Mouse (Mus musculus) limb, embryonic 11.5 days (tissue): ENCODE measurements around the gene Slc35a2. TPM values are rescaled to one million over a fixed set of nuclear protein-coding genes. Genes with fewer than 3 reads are reported as not detected.

ENCODE experiments used
- ATAC-seq: fragments of 200-750 bp; cut with Nextera tagmentation; 2 replicates; pipeline ENCODE4 v1.8.0; 2017; ENCODE audit warnings: low read depth; ENCODE audit not compliant: insufficient number of reproducible peaks, low FRiP score, low TSS enrichment
- DNase-seq: peaks from one replicate; pipeline ENCODE4 v3.0.0-alpha.2; 2015; ENCODE audit warnings: low spot score
- H3K27ac ChIP-seq: fragments of 300-500 bp; sonication (generic); replicated peaks from 2 replicates; pipeline ENCODE4 v1.5.1; 2014; ENCODE audit warnings: low read depth, mild to moderate bottlenecking, low read length
- H3K27me3 ChIP-seq: fragments of 300-500 bp; sonication (generic); 2 replicates; pipeline ENCODE4 v1.6.1; 2014; ENCODE audit warnings: mild to moderate bottlenecking, low read length, mixed read lengths; ENCODE audit not compliant: control insufficient read depth, insufficient read depth
- H3K36me3 ChIP-seq: fragments of 300-500 bp; sonication (generic); 2 replicates; pipeline ENCODE4 v1.6.1; 2014; ENCODE audit warnings: mild to moderate bottlenecking, low read length, moderate library complexity, mixed read lengths; ENCODE audit not compliant: control insufficient read depth, insufficient read depth
- H3K4me1 ChIP-seq: fragments of 300-500 bp; sonication (generic); 2 replicates; pipeline ENCODE4 v1.6.1; 2014; ENCODE audit warnings: low read length, mixed read lengths; ENCODE audit not compliant: control insufficient read depth, insufficient read depth
- H3K4me2 ChIP-seq: fragments of 300-500 bp; sonication (generic); 2 replicates; pipeline ENCODE4 v1.6.1; 2014; ENCODE audit warnings: low read depth, mild to moderate bottlenecking, moderate library complexity; ENCODE audit not compliant: severe bottlenecking
- H3K4me3 ChIP-seq: fragments of 300-500 bp; sonication (generic); 2 replicates; pipeline ENCODE4 v1.5.1; 2014; ENCODE audit warnings: low read depth, low read length
- H3K9ac ChIP-seq: fragments of 300-500 bp; sonication (generic); 2 replicates; pipeline ENCODE4 v1.6.1; 2014; ENCODE audit warnings: mild to moderate bottlenecking, low read length
- H3K9me3 ChIP-seq: fragments of 300-500 bp; sonication (generic); 2 replicates; pipeline ENCODE4 v1.6.1; 2016; ENCODE audit warnings: low read length; ENCODE audit not compliant: control insufficient read depth
- WGBS: fragments of 180-500 bp; shearing (Covaris S2); extraction: QIAGEN DNeasy Blood & Tissue Kit; methylation state at CpG from one replicate; pipeline ENCODE4 v1.1.7; 2014; 5-methylcytosine and 5-hydroxymethylcytosine counted together
- polyA plus RNA-seq: library from polyadenylated mRNA; unstranded; fragments of >200 nt; fragmentation: Nextera tagmentation; extraction: Ambion mirVana; gene quantifications from 2 replicates; pipeline ENCODE4 v1.2.1, GENCODE M21; 2014

Gene Slc35a2
- polyA plus RNA-seq, 1 experiment from 2014 or later, result 11.4 TPM

- Histone ChIP-seq H3K4me1 (no peaks in the 10 kb centered on the region), H3K9ac (no peak overlapping the region), H3K27ac (no peak overlapping the region), H3K36me3 (no peaks in the 10 kb centered on the region), H3K27me3 (no peaks in the 10 kb centered on the region), H3K4me3 (no peak overlapping the region), H3K4me2 (no peak overlapping the region), H3K9me3 (no peaks in the 10 kb centered on the region)
- DNase-seq (no peak), ATAC-seq (no peak)
- WGBS, result 79% methylated on average over 1 of the region's 1 CpGs
Observed at GRCm38 (mm10) chrX:7863181-7863580, 20.6 kb upstream of the Slc35a2 start.

GRCm38 (mm10) chrX:7864551-7864950 is 19.3 kb upstream of the Slc35a2 start:
- WGBS, result 86% methylated on average over 3 of the region's 3 CpGs
- H3K4me3 ChIP-seq, result no peak overlapping the region
- H3K9ac ChIP-seq, result no peak overlapping the region
- no peak for ATAC-seq
- H3K27me3 ChIP-seq, result no peaks in the 10 kb centered on the region
- H3K4me2 ChIP-seq, result no peak overlapping the region
- H3K4me1 ChIP-seq, result no peaks in the 10 kb centered on the region
- no peaks in the 10 kb centered on the region for H3K9me3 ChIP-seq
- H3K36me3 ChIP-seq, result no peaks in the 10 kb centered on the region
- no peak for DNase-seq
- H3K27ac ChIP-seq, result no peak overlapping the region

DNA sequence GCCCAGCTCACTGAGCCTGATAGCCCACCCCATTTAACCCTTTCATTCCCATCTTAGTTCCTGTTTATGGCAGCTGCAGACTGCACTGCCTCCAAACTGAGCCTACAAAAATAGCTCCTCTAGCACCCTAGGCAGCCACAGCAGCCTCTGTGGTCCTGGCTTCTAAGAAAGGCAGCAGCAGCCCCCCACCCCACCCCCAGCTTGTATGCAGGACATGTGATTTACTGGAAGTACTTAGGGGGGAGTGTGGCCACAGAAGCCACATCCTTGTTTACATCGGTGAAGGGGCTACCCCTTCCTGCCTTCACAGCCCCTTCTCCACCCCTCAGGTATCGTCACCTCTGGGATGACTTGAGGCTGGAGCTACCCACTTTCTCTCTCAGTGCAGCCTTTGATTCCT is 18.5 kb upstream of the Slc35a2 start:
- H3K36me3 ChIP-seq, result no peaks in the 10 kb centered on the region
- H3K4me2 ChIP-seq, result no peak overlapping the region
- H3K9me3 ChIP-seq, result no peaks in the 10 kb centered on the region
- no peak overlapping the region for H3K9ac ChIP-seq
- 70% methylated on average over 2 of the region's 2 CpGs for WGBS
- H3K27ac ChIP-seq, result no peak overlapping the region
- H3K27me3 ChIP-seq, result no peaks in the 10 kb centered on the region
- no peak overlapping the region for H3K4me3 ChIP-seq
- ATAC-seq (no peak), DNase-seq (no peak)
- H3K4me1 ChIP-seq, result no peaks in the 10 kb centered on the region

DNA sequence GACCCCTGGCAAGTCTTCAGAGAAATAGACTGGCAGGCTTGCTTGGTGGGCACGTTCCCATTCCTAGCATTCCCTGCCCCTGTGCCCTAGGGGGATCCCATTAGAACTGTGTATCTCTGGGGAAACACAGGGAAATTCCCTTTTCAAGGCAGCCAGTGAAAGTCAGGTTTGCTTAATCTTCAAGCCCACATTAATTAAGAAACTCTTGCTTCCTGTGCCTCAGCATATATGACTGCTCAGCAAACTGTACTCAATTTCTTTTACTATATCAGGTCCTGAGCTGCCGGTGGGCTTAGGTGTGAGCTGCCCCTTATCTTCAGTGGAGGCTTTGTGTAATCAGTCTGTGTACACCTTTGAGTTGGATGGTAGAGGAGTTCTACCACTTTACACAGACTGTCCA is 18.0 kb upstream of the Slc35a2 start:
- ATAC-seq (no peak), DNase-seq (no peak)
- Histone ChIP-seq H3K4me1 (no peaks in the 10 kb centered on the region), H3K27me3 (no peaks in the 10 kb centered on the region), H3K9me3 (no peaks in the 10 kb centered on the region), H3K9ac (no peak overlapping the region), H3K4me3 (no peak overlapping the region), H3K27ac (no peak overlapping the region), H3K4me2 (no peak overlapping the region), H3K36me3 (no peaks in the 10 kb centered on the region)
- WGBS, result 71% methylated on average over 2 of the region's 2 CpGs

DNA sequence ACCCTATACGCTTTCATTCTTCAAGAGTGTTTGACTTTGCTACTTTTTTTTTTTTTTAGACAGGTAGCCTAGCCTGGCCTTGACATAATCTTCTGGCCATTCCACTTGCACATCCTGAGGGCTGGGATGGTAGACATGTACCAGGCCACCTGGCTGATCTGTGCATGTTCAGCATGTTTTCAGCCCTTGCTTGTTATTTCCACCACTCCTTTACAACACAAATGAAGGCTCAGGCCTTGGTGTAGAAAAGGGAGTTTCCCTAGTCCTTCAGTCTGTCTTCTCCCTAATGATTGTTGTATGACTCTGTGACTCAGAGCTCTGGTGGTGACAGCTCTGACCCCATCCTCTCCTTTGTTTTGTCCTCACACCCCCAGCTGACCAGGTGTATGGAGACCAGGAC is 16.7 kb upstream of the Slc35a2 start:
- no peaks in the 10 kb centered on the region for H3K9me3 ChIP-seq
- no peaks in the 10 kb centered on the region for H3K27me3 ChIP-seq
- DNase-seq (no peak), ATAC-seq (no peak)
- no peak overlapping the region for H3K27ac ChIP-seq
- 100% methylated on average over 1 of the region's 1 CpGs for WGBS
- no peak overlapping the region for H3K4me2 ChIP-seq
- H3K9ac ChIP-seq, result no peak overlapping the region
- no peak overlapping the region for H3K4me3 ChIP-seq
- H3K4me1 ChIP-seq, result no peaks in the 10 kb centered on the region
- H3K36me3 ChIP-seq, result no peaks in the 10 kb centered on the region

- no peak for DNase-seq
- Histone ChIP-seq H3K27me3 (no peaks in the 10 kb centered on the region), H3K4me3 (no peak overlapping the region), H3K4me2 (no peak overlapping the region), H3K9ac (no peak overlapping the region), H3K4me1 (no peaks in the 10 kb centered on the region), H3K27ac (no peak overlapping the region), H3K36me3 (no peaks in the 10 kb centered on the region), H3K9me3 (no peaks in the 10 kb centered on the region)
- 73% methylated on average over 2 of the region's 2 CpGs for WGBS
- ATAC-seq, result no peak
Observed at GRCm38 (mm10) chrX:7868506-7868905, 15.3 kb upstream of the Slc35a2 start.

- H3K9ac ChIP-seq, result no peak overlapping the region
- no peak overlapping the region for H3K4me3 ChIP-seq
- H3K36me3 ChIP-seq, result no peaks in the 10 kb centered on the region; the same call in 1 of the 2 replicates
- no peak overlapping the region for H3K4me2 ChIP-seq
- DNase-seq, result no peak
- no peak for ATAC-seq
- 43% methylated on average over 3 of the region's 3 CpGs for WGBS
- H3K4me1 ChIP-seq, result no peaks in the 10 kb centered on the region
- no peaks in the 10 kb centered on the region for H3K9me3 ChIP-seq
- no peaks in the 10 kb centered on the region for H3K27me3 ChIP-seq
- H3K27ac ChIP-seq, result no peak overlapping the region
Observed at GRCm38 (mm10) chrX:7869826-7870225, 14.0 kb upstream of the Slc35a2 start.

- peak; percentile 78 for ATAC-seq
- Histone ChIP-seq H3K27me3 (no peaks in the 10 kb centered on the region), H3K4me1 (no peaks in the 10 kb centered on the region), H3K9me3 (no peaks in the 10 kb centered on the region), H3K9ac (peak within 1 kb of the TSS; percentile 47; the same call in 1 of the 2 replicates), H3K4me3 (peak within 1 kb of the TSS; percentile 37), H3K27ac (no peak within 1 kb of the TSS), H3K4me2 (peak within 1 kb of the TSS; percentile 85), H3K36me3 (no peaks in the 10 kb centered on the region; the same call in 1 of the 2 replicates)
- 9% methylated on average over 38 of the region's 38 CpGs for WGBS
- DNase-seq, result peak; percentile 80
Observed at GRCm38 (mm10) chrX:7878007-7878419, 5.8 kb upstream of the Slc35a2 start, which contains the start of gene Pim2. Gene Pim2, plus strand, starts transcription at chrX:7878262.

GRCm38 (mm10) chrX:7878495-7878894 is 5.3 kb upstream of the Slc35a2 start:
- peak overlapping the region; percentile 85 for H3K4me2 ChIP-seq
- no peak overlapping the region for H3K27ac ChIP-seq
- H3K36me3 ChIP-seq, result no peaks in the 10 kb centered on the region; the same call in 1 of the 2 replicates
- ATAC-seq, result peak; percentile 63
- no peaks in the 10 kb centered on the region for H3K9me3 ChIP-seq
- no peaks in the 10 kb centered on the region for H3K4me1 ChIP-seq
- no peaks in the 10 kb centered on the region for H3K27me3 ChIP-seq
- H3K4me3 ChIP-seq, result peak overlapping the region; percentile 37
- peak; percentile 21 for DNase-seq
- WGBS, result 22% methylated on average over 21 of the region's 21 CpGs
- H3K9ac ChIP-seq, result peak overlapping the region; percentile 47; the same call in 1 of the 2 replicates
